Mouse (Mus musculus) liver, postnatal 0 days (tissue): Measurements from ENCODE around the gene BC024978. TPM values are rescaled to one million over a fixed set of nuclear protein-coding genes. Genes with fewer than 3 reads are reported as not detected.
A peak's percentile ranks its signal among the peaks of the same experiment; 100 is the strongest.

Experiments used
- ATAC-seq: fragments of 200-750 bp; cut with Nextera tagmentation; 2 replicates; pipeline ENCODE4 v1.8.0; 2017; ENCODE audit warnings: mild to moderate bottlenecking, moderate library complexity
- DNase-seq: peaks from one replicate; pipeline ENCODE4 v3.0.0-alpha.2; 2016
- H3K27ac ChIP-seq: fragments of 300-500 bp; sonication (generic); 2 replicates; pipeline ENCODE4 v1.5.1; 2014; ENCODE audit warnings: antibody characterized with exemption, moderate library complexity, mild to moderate bottlenecking, low read depth
- H3K27me3 ChIP-seq: fragments of 300-500 bp; sonication (generic); 2 replicates; pipeline ENCODE4 v1.6.1; 2014; ENCODE audit warnings: low read length, control low read depth, mixed read lengths; ENCODE audit not compliant: insufficient read depth
- H3K36me3 ChIP-seq: fragments of 300-500 bp; sonication (generic); replicated peaks from 2 replicates; pipeline ENCODE4 v1.6.1; 2014; ENCODE audit warnings: mild to moderate bottlenecking, control low read depth, low read length, moderate library complexity, mixed read lengths; ENCODE audit not compliant: insufficient read depth
- H3K4me1 ChIP-seq: fragments of 300-500 bp; sonication (generic); 2 replicates; pipeline ENCODE4 v1.6.1; 2014; ENCODE audit warnings: antibody characterized with exemption, mild to moderate bottlenecking, control low read depth; ENCODE audit not compliant: insufficient read depth
- H3K4me2 ChIP-seq: fragments of 300-500 bp; sonication (generic); 2 replicates; pipeline ENCODE4 v1.6.1; 2014; ENCODE audit warnings: low read depth, mild to moderate bottlenecking, low read length, moderate library complexity, mixed read lengths
- H3K4me3 ChIP-seq: fragments of 300-500 bp; sonication (generic); 2 replicates; pipeline ENCODE4 v1.5.1; 2014; ENCODE audit warnings: low read depth, low read length
- H3K9ac ChIP-seq: fragments of 300-500 bp; sonication (generic); replicated peaks from 2 replicates; pipeline ENCODE4 v1.6.1; 2014; ENCODE audit warnings: mild to moderate bottlenecking, moderate library complexity
- H3K9me3 ChIP-seq: fragments of 300-500 bp; sonication (generic); 2 replicates; pipeline ENCODE4 v1.6.1; 2016; ENCODE audit warnings: mild to moderate bottlenecking, control low read depth, low read length, mixed read lengths
- CTCF ChIP-seq: sonication (generic); IDR thresholded peaks from 2 replicates; pipeline ENCODE4 v1.5.1; 2016; ENCODE audit warnings: antibody characterized with exemption, low read depth
- EP300 ChIP-seq: IDR thresholded peaks from 2 replicates; pipeline ENCODE4 v1.6.1; 2016; ENCODE audit warnings: antibody characterized with exemption, low read depth, mild to moderate bottlenecking
- WGBS: fragments of 180-500 bp; shearing (Covaris S2); extraction: QIAGEN DNeasy Blood & Tissue Kit; methylation state at CpG from one replicate; pipeline ENCODE4 v1.1.7; 2014; ENCODE audit not compliant: insufficient replicate concordance; 5-methylcytosine and 5-hydroxymethylcytosine counted together
- polyA plus RNA-seq: library from polyadenylated mRNA; unstranded; fragments of >200 nt; fragmentation: Nextera tagmentation; extraction: Ambion mirVana; gene quantifications from 2 replicates; pipeline ENCODE4 v1.2.1, GENCODE M21; 2015

Gene BC024978
- polyA plus RNA-seq, 1 experiment from 2014 or later: 1.00 TPM

GRCm38 (mm10) chr7:27218586-27218985 is 23.0 kb downstream of the BC024978 start:
- no peaks in the 10 kb centered on the region for H3K27me3 ChIP-seq
- H3K9me3 ChIP-seq: no peaks in the 10 kb centered on the region
- H3K4me3 ChIP-seq: no peak overlapping the region
- TF ChIP-seq CTCF: no peak
- TF ChIP-seq EP300: no peak
- ATAC-seq (no peak), DNase-seq (no peak)
- peaks cover 23% of the 10 kb centered on the region for H3K36me3 ChIP-seq
- no peak overlapping the region for H3K9ac ChIP-seq
- H3K4me2 ChIP-seq: no peak overlapping the region
- H3K27ac ChIP-seq: no peak overlapping the region
- WGBS: 83% methylated on average over 7 of the region's 7 CpGs
- H3K4me1 ChIP-seq: peaks cover 12% of the 10 kb centered on the region

GRCm38 (mm10) chr7:27219937-27220336 is 24.4 kb downstream of the BC024978 start:
- DNase-seq: peak; percentile 42
- Histone ChIP-seq H3K4me2 (no peak overlapping the region), H3K9me3 (no peaks in the 10 kb centered on the region), H3K9ac (no peak overlapping the region), H3K4me1 (peaks cover 14% of the 10 kb centered on the region), H3K36me3 (peaks cover 15% of the 10 kb centered on the region), H3K4me3 (no peak overlapping the region), H3K27ac (no peak overlapping the region), H3K27me3 (no peaks in the 10 kb centered on the region)
- 57% methylated on average over 11 of the region's 11 CpGs for WGBS
- no peak for TF ChIP-seq EP300
- TF ChIP-seq CTCF: no peak
- ATAC-seq: peak; percentile 69

GRCm38 (mm10) chr7:27221939-27222338 is 26.4 kb downstream of the BC024978 start:
- no peak for ATAC-seq
- no peak overlapping the region for H3K4me3 ChIP-seq
- no peak for DNase-seq
- H3K36me3 ChIP-seq: peaks cover 7% of the 10 kb centered on the region
- H3K27me3 ChIP-seq: no peaks in the 10 kb centered on the region
- H3K9me3 ChIP-seq: no peaks in the 10 kb centered on the region
- WGBS: 68% methylated on average over 6 of the region's 6 CpGs
- H3K27ac ChIP-seq: no peak overlapping the region
- no peak overlapping the region for H3K4me2 ChIP-seq
- no peak overlapping the region for H3K9ac ChIP-seq
- peaks cover 33% of the 10 kb centered on the region for H3K4me1 ChIP-seq
- no peak for TF ChIP-seq CTCF

DNA sequence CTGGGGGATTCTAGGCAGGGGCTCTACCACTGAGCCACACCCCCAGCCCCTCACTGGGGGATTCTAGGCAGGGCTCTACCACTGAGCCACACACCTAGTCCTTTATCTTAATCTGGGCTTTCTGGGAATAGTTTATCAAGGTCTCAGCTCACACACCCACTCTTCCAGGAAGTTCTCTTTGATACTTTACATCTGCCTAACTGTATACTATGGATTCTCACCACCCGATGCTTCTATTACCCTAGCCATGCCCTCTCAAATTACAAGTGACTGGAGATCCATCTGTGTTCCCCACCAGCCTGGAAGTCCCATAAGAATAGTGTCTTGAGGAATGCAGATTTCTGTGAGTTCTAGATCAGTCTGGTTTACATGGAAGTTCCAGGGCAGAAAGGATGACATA is 27.0 kb downstream of the BC024978 start:
- Histone ChIP-seq H3K9me3 (no peaks in the 10 kb centered on the region), H3K4me2 (no peak overlapping the region), H3K36me3 (peaks cover 6% of the 10 kb centered on the region; the same call in 1 of the 2 replicates), H3K27ac (no peak overlapping the region), H3K27me3 (no peaks in the 10 kb centered on the region), H3K4me3 (no peak overlapping the region), H3K9ac (no peak overlapping the region), H3K4me1 (peaks cover 39% of the 10 kb centered on the region)
- TF ChIP-seq EP300 (no peak), CTCF (no peak)
- 44% methylated on average over 1 of the region's 1 CpGs for WGBS
- no peak for DNase-seq
- ATAC-seq: no peak

DNA sequence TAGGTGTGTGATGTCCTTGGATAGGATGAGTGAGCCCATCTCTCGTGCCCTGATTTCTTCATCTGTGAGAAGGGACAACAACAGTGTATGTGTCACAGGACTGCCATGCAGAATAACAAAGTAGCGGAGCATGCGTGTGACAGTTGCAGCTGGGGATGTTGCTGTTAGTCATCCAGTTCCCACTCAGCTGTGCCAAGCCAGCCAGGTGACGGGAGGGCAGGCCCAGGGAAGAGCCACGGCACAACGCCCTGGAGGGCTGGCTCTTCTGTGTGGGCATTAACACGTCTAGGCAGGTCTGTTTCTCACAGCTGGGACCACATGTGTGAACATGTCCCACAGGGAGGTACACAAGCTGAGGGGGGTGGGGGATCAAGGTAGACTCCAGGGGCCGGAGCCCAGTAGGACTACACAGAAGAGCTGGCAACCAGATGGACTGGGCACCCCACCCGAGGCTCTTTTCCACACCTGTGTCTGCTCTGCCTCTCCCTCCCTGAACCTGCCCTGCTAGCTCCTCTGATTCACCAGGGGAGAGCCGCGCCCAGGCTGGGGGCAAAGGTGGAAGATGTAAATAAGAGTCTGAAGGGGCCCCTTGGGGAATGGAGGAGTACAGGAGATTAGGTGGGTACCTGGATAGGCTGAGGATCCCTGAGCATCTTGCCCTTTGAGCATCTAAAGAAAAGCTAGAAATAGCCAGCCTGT is 29.4 kb downstream of the BC024978 start:
- Histone ChIP-seq H3K4me1 (peaks cover 44% of the 10 kb centered on the region), H3K36me3 (no peaks in the 10 kb centered on the region; the same call in 1 of the 2 replicates), H3K9ac (peak overlapping the region; percentile 38), H3K27ac (no peak overlapping the region; the same call in 1 of the 2 replicates), H3K4me3 (no peak overlapping the region), H3K27me3 (no peaks in the 10 kb centered on the region), H3K9me3 (no peaks in the 10 kb centered on the region), H3K4me2 (peak overlapping the region; percentile 98; the same call in 1 of the 2 replicates)
- ATAC-seq (no peak), DNase-seq (peak; percentile 26)
- TF ChIP-seq CTCF (no peak), EP300 (no peak)
- 78% methylated on average over 11 of the region's 11 CpGs for WGBS

GRCm38 (mm10) chr7:27227276-27227675 is 31.7 kb downstream of the BC024978 start:
- peak overlapping the region; percentile 98 for H3K4me2 ChIP-seq
- no peaks in the 10 kb centered on the region for H3K27me3 ChIP-seq
- peak overlapping the region; percentile 91 for H3K4me3 ChIP-seq
- no peaks in the 10 kb centered on the region for H3K9me3 ChIP-seq
- H3K36me3 ChIP-seq: no peaks in the 10 kb centered on the region
- peak overlapping the region; percentile 94 for H3K27ac ChIP-seq
- 44% methylated on average over 9 of the region's 9 CpGs for WGBS
- ATAC-seq (no peak), DNase-seq (no peak)
- TF ChIP-seq CTCF: no peak
- TF ChIP-seq EP300: no peak
- peak overlapping the region; percentile 88 for H3K9ac ChIP-seq
- H3K4me1 ChIP-seq: peaks cover 40% of the 10 kb centered on the region
